20 mouse cellular contexts compared by ENCODE assay signal in the genomic region with DNA sequence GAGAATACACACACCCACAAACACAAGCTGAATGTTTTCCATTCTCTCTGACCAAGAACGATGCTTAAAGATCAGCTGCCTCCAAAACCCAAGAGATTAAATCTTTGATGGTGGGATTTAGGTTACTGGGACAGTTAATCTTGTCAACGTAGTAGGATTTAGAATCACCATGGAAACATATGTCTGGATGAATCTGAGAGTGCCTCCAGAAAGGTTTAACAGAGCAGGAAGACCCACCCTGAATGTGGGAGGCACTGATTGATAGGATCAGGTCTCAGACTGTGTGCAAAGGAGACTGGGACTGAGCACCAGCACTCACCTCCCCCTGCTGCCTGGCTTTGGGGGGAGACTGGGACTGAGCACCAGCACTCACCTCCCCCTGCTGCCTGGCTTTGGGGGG. TPM values are rescaled to one million over a fixed set of nuclear protein-coding genes. Genes with fewer than 3 reads are reported as not detected.
DNase-seq lines count a peak whose midpoint lies in the region; ATAC-seq lines count a peak whose summit lies in the region.
"Had no signal": no experiment of that assay in that cellular context is flagged by ENCODE, and none has a peak within 500 bp of the region (broad histone marks: within the 10 kb centered on the region; RNA-seq: fewer than 3 reads in every experiment).

No protein-coding gene starts in this region.

- no peaks in the 10 kb centered on the region for H3K36me3 ChIP-seq in hindbrain, embryonic 11.5 days (ENCODE audit: control insufficient read depth, insufficient read depth, low read length)
- no peaks in the 10 kb centered on the region for H3K36me3 ChIP-seq in hindbrain, embryonic 10.5 days
- no peaks in the 10 kb centered on the region for H3K36me3 ChIP-seq in embryonic facial prominence, embryonic 10.5 days (replicated peaks)
- no peaks in the 10 kb centered on the region for H3K36me3 ChIP-seq in hindbrain, embryonic 16.5 days (ENCODE audit: control insufficient read depth, insufficient read depth, low read length)
- H3K36me3 ChIP-seq in midbrain, embryonic 16.5 days (ENCODE audit: control insufficient read depth, insufficient read depth, low read length) = no peaks in the 10 kb centered on the region
- H3K36me3 ChIP-seq: embryonic facial prominence, embryonic 15.5 days; heart, embryonic 15.5 days; liver, embryonic 13.5 days; lung, embryonic 15.5 days had no signal

- no peaks in the 10 kb centered on the region for H3K4me1 ChIP-seq in hindbrain, embryonic 11.5 days (replicated peaks; ENCODE audit: control insufficient read depth, insufficient read depth, low read length)
- peaks cover 18% of the 10 kb centered on the region for H3K4me1 ChIP-seq in hindbrain, embryonic 10.5 days (replicated peaks)
- H3K4me1 ChIP-seq in embryonic facial prominence, embryonic 10.5 days = peaks cover 27% of the 10 kb centered on the region
- peaks cover 7% of the 10 kb centered on the region for H3K4me1 ChIP-seq in hindbrain, embryonic 16.5 days (ENCODE audit: control insufficient read depth, insufficient read depth, low read depth, low read length)
- peaks cover 9% of the 10 kb centered on the region; the same call in 1 of the 2 replicates for H3K4me1 ChIP-seq in midbrain, embryonic 16.5 days (ENCODE audit: control insufficient read depth, insufficient read depth, low read length)
- H3K4me1 ChIP-seq: liver, embryonic 13.5 days had no signal

- DNase-seq in hindbrain, embryonic 11.5 days (ENCODE audit: low spot score) = no peak
- DNase-seq in hindbrain, embryonic 10.5 days (ENCODE audit: low spot score) = no peak
- DNase-seq in embryonic facial prominence, embryonic 10.5 days (ENCODE audit: low spot score) = no peak
- no peak for DNase-seq in frontal cortex, postnatal 25 days (ENCODE audit: low spot score in 2 of 2)
- no peak for DNase-seq in embryo, embryonic 11 days
- no peak for DNase-seq in left cerebral cortex, postnatal 36 days (ENCODE audit: low spot score in 2 of 2)
- DNase-seq: adrenal gland, adult 8-10 months; cerebellum, adult 18-20 months; gastrocnemius, postnatal 14 days; heart, adult 2 months; kidney, adult 11 months; kidney, postnatal 14 days; liver, embryonic 13.5 days; thymus, adult 2 months had no signal

- no peaks in the 10 kb centered on the region for H3K9me3 ChIP-seq in hindbrain, embryonic 11.5 days (ENCODE audit: control insufficient read depth, low read length)
- H3K9me3 ChIP-seq in hindbrain, embryonic 10.5 days = no peaks in the 10 kb centered on the region
- no peaks in the 10 kb centered on the region for H3K9me3 ChIP-seq in embryonic facial prominence, embryonic 10.5 days
- H3K9me3 ChIP-seq in hindbrain, embryonic 16.5 days (ENCODE audit: control insufficient read depth, low read length) = no peaks in the 10 kb centered on the region
- no peaks in the 10 kb centered on the region for H3K9me3 ChIP-seq in midbrain, embryonic 16.5 days (replicated peaks; ENCODE audit: control insufficient read depth, low read length, poor library complexity, severe bottlenecking)
- H3K9me3 ChIP-seq: embryonic facial prominence, embryonic 15.5 days; heart, embryonic 15.5 days; liver, embryonic 13.5 days; lung, embryonic 15.5 days had no signal

- H3K27me3 ChIP-seq in hindbrain, embryonic 11.5 days (ENCODE audit: control insufficient read depth, insufficient read depth, low read length) = no peaks in the 10 kb centered on the region
- H3K27me3 ChIP-seq in hindbrain, embryonic 10.5 days (ENCODE audit: insufficient read depth, poor library complexity, severe bottlenecking) = no peaks in the 10 kb centered on the region; the same call in 1 of the 2 replicates
- no peaks in the 10 kb centered on the region for H3K27me3 ChIP-seq in embryonic facial prominence, embryonic 10.5 days (replicated peaks; ENCODE audit: low read depth, poor library complexity, severe bottlenecking)
- no peaks in the 10 kb centered on the region for H3K27me3 ChIP-seq in hindbrain, embryonic 16.5 days (replicated peaks; ENCODE audit: control insufficient read depth, insufficient read depth, low read length)
- no peaks in the 10 kb centered on the region for H3K27me3 ChIP-seq in midbrain, embryonic 16.5 days (ENCODE audit: control insufficient read depth, insufficient read depth, low read depth, low read length)
- H3K27me3 ChIP-seq: embryonic facial prominence, embryonic 15.5 days; heart, embryonic 15.5 days; liver, embryonic 13.5 days; lung, embryonic 15.5 days had no signal

- no peak overlapping the region for H3K4me2 ChIP-seq in hindbrain, embryonic 11.5 days (replicated peaks; ENCODE audit: low read depth, low read length)
- no peak overlapping the region for H3K4me2 ChIP-seq in hindbrain, embryonic 16.5 days (ENCODE audit: low read length)
- no peak overlapping the region for H3K4me2 ChIP-seq in midbrain, embryonic 16.5 days (ENCODE audit: low read length)
- H3K4me2 ChIP-seq: embryonic facial prominence, embryonic 15.5 days; heart, embryonic 15.5 days; liver, embryonic 13.5 days; lung, embryonic 15.5 days had no signal

- H3K4me3 ChIP-seq in hindbrain, embryonic 11.5 days (ENCODE audit: low read depth, low read length) = no peak overlapping the region
- H3K4me3 ChIP-seq in hindbrain, embryonic 10.5 days = no peak overlapping the region
- no peak overlapping the region for H3K4me3 ChIP-seq in embryonic facial prominence, embryonic 10.5 days
- no peak overlapping the region for H3K4me3 ChIP-seq in hindbrain, embryonic 16.5 days (ENCODE audit: low read length)
- no peak overlapping the region for H3K4me3 ChIP-seq in midbrain, embryonic 16.5 days (ENCODE audit: low read depth, low read length)
- H3K4me3 ChIP-seq: embryonic facial prominence, embryonic 15.5 days; heart, adult 2 months; heart, embryonic 15.5 days; left cerebral cortex, adult 2 months; liver, embryonic 13.5 days; lung, embryonic 15.5 days had no signal

- no peak overlapping the region for H3K27ac ChIP-seq in hindbrain, embryonic 11.5 days (ENCODE audit: low read depth, low read length)
- H3K27ac ChIP-seq in hindbrain, embryonic 10.5 days = no peak overlapping the region
- H3K27ac ChIP-seq in embryonic facial prominence, embryonic 10.5 days (replicated peaks) = 0 out of 2 replicates have a peak overlapping the region, but pooled peaks have one; percentile 10
- H3K27ac ChIP-seq in hindbrain, embryonic 16.5 days (ENCODE audit: low read depth, low read length) = no peak overlapping the region
- H3K27ac ChIP-seq in midbrain, embryonic 16.5 days (ENCODE audit: low read length) = no peak overlapping the region
- H3K27ac ChIP-seq: heart, adult 2 months; heart, embryonic 15.5 days; left cerebral cortex, adult 2 months; liver, embryonic 13.5 days; lung, embryonic 15.5 days had no signal

- intact Hi-C loops in left cerebral cortex, postnatal 36 days (cut with DNase I) = no loop called here

- WGBS in hindbrain, embryonic 11.5 days = 63% methylated on average over 2 of the region's 2 CpGs
- WGBS in hindbrain, embryonic 10.5 days = 77% methylated on average over 2 of the region's 2 CpGs
- WGBS in embryonic facial prominence, embryonic 10.5 days = 64% methylated on average over 2 of the region's 2 CpGs
- WGBS in hindbrain, embryonic 16.5 days = 62% methylated on average over 2 of the region's 2 CpGs
- 15% methylated on average over 2 of the region's 2 CpGs for WGBS in midbrain, embryonic 16.5 days

- no peak overlapping the region for H3K9ac ChIP-seq in hindbrain, embryonic 11.5 days (ENCODE audit: low read depth, low read length)
- H3K9ac ChIP-seq in hindbrain, embryonic 16.5 days (ENCODE audit: low read depth, low read length) = no peak overlapping the region
- H3K9ac ChIP-seq in midbrain, embryonic 16.5 days (ENCODE audit: low read depth, low read length) = no peak overlapping the region
- H3K9ac ChIP-seq: embryonic facial prominence, embryonic 15.5 days; heart, embryonic 15.5 days; liver, embryonic 13.5 days; lung, embryonic 15.5 days had no signal

- peak; percentile 30; the same call in 1 of the 2 replicates for ATAC-seq in hindbrain, embryonic 11.5 days (ENCODE audit: low FRiP score)
- ATAC-seq in hindbrain, embryonic 16.5 days = peak; percentile 57; the same call in 1 of the 2 replicates
- peak; percentile 73 for ATAC-seq in midbrain, embryonic 16.5 days

RNA-seq across cellular contexts. Expression of gene Bcl10, which starts 39.4 kb away (rescaled TPM):
- 56.0 and 65.7 TPM in 2 replicates for polyA plus RNA-seq in hindbrain, embryonic 11.5 days (2014; fragmentation: Nextera tagmentation; extraction: Ambion mirVana)
- polyA plus RNA-seq in hindbrain, embryonic 10.5 days (2016; fragmentation: Nextera tagmentation; extraction: Ambion mirVana) = 48.4 and 48.5 TPM in 2 replicates
- 41.4 and 44.1 TPM in 2 replicates for polyA plus RNA-seq in embryonic facial prominence, embryonic 10.5 days (2016; fragmentation: Nextera tagmentation; extraction: Ambion mirVana)
- polyA plus RNA-seq in hindbrain, embryonic 16.5 days (2015; fragmentation: Nextera tagmentation; extraction: Ambion mirVana) = 33.6 and 33.7 TPM in 2 replicates
- polyA plus RNA-seq in midbrain, embryonic 16.5 days (2015; fragmentation: Nextera tagmentation; extraction: Ambion mirVana) = 30.2 and 32.6 TPM in 2 replicates
- 10 to 100 TPM; 12.1 to 14.8 TPM for total RNA-seq in left cerebral cortex, postnatal 36 days (2021)

RNA-seq across cellular contexts. Expression of gene 2410004B18Rik, which starts 54.6 kb away (rescaled TPM):
- polyA plus RNA-seq in hindbrain, embryonic 11.5 days (2014; fragmentation: Nextera tagmentation; extraction: Ambion mirVana) = 69.3 and 74.3 TPM in 2 replicates
- polyA plus RNA-seq in hindbrain, embryonic 10.5 days (2016; fragmentation: Nextera tagmentation; extraction: Ambion mirVana) = 54.7 and 56.4 TPM in 2 replicates
- 51.1 and 53.1 TPM in 2 replicates for polyA plus RNA-seq in embryonic facial prominence, embryonic 10.5 days (2016; fragmentation: Nextera tagmentation; extraction: Ambion mirVana)
- 74.9 and 88.9 TPM in 2 replicates for polyA plus RNA-seq in hindbrain, embryonic 16.5 days (2015; fragmentation: Nextera tagmentation; extraction: Ambion mirVana)
- 88.2 and 96.1 TPM in 2 replicates for polyA plus RNA-seq in midbrain, embryonic 16.5 days (2015; fragmentation: Nextera tagmentation; extraction: Ambion mirVana)
- total RNA-seq in left cerebral cortex, postnatal 36 days (2021) = 10 to 100 TPM; 36.8 to 44.5 TPM
